ENCODE assay signal across 16 mouse cellular contexts in genomic region chr12:104238048-104238447, GRCm38 (mm10). TPM values are rescaled to one million over a fixed set of nuclear protein-coding genes. Genes with fewer than 3 reads are reported as not detected.
"Had no signal": no experiment of that assay in that cellular context is flagged by ENCODE, and none has a peak within 500 bp of the region (broad histone marks: within the 10 kb centered on the region; RNA-seq: fewer than 3 reads in every experiment).

No protein-coding gene starts in this region.

RNA-seq across cellular contexts. Expression of gene Serpina3g, which starts 2.0 kb away (rescaled TPM):
- polyA plus RNA-seq: hindbrain, embryonic 10.5 days had no signal

RNA-seq across cellular contexts. Expression of gene Serpina3f, which starts 23.7 kb away (rescaled TPM):
- polyA plus RNA-seq: heart, embryonic 10.5 days; heart, embryonic 11.5 days; heart, embryonic 12.5 days; heart, embryonic 13.5 days; heart, embryonic 14.5 days; hindbrain, embryonic 10.5 days; hindbrain, embryonic 13.5 days; kidney, embryonic 14.5 days had no signal

RNA-seq across cellular contexts. Expression of gene Serpina3i, which starts 24.9 kb away (rescaled TPM):
- polyA plus RNA-seq: heart, embryonic 10.5 days; heart, embryonic 11.5 days; heart, embryonic 14.5 days; hindbrain, embryonic 10.5 days; hindbrain, embryonic 11.5 days; hindbrain, embryonic 13.5 days; hindbrain, embryonic 15.5 days; hindbrain, embryonic 16.5 days; hindbrain, postnatal 0 days; inflammation-experienced regulatory T-cells, adult 6 months; intestine, embryonic 14.5 days; intestine, embryonic 15.5 days; intestine, postnatal 0 days had no signal
